Mouse (Mus musculus): ENCODE measurements around the gene Tuba4a. TPM values are rescaled to one million over a fixed set of nuclear protein-coding genes. Genes with fewer than 3 reads are reported as not detected.

Gene Tuba4a
- polyA plus RNA-seq, 1 experiment from 2014 or later: 16.4 TPM

GRCm38 (mm10) chr1:75211141-75211708 is 8.4 kb downstream of the Tuba4a start:
- Histone ChIP-seq H3K36me3 (ENCODE audit: control insufficient read depth, insufficient read depth, low read length) (peaks cover 5% of the 10 kb centered on the region; the same call in 1 of the 2 replicates), H3K27ac (replicated peaks; ENCODE audit: low read depth, low read length) (no peak overlapping the region), H3K4me1 (ENCODE audit: control insufficient read depth, insufficient read depth, low read length) (peaks cover 9% of the 10 kb centered on the region), H3K9ac (ENCODE audit: low read length) (peak overlapping the region; percentile 80), H3K4me3 (ENCODE audit: low read depth, low read length) (peak overlapping the region; percentile 79), H3K9me3 (ENCODE audit: control insufficient read depth, low read length) (no peaks in the 10 kb centered on the region), H3K27me3 (ENCODE audit: control insufficient read depth, insufficient read depth, low read length) (no peaks in the 10 kb centered on the region), H3K4me2 (ENCODE audit: low read depth, severe bottlenecking) (peak overlapping the region; percentile 78)
- DNase-seq (ENCODE audit: low spot score) (no peak), ATAC-seq (ENCODE audit: insufficient number of reproducible peaks, low FRiP score, low TSS enrichment, low read depth) (no peak)
- WGBS: 13% methylated on average over 17 of the region's 17 CpGs

- DNase-seq (ENCODE audit: low spot score): peak; percentile 99
Observed at GRCm38 (mm10) chr1:75210136-75211087, 9.3 kb downstream of the Tuba4a start, which contains the start of the genes Glb1l and Stk16. Glb1l (minus strand) TSS chr1:75210813. Stk16 (plus strand) TSS chr1:75210838.

GRCm38 (mm10) chr1:75208967-75209678 is 10.5 kb downstream of the Tuba4a start:
- WGBS: 15% methylated on average over 34 of the region's 34 CpGs
- Histone ChIP-seq H3K27me3 (ENCODE audit: control insufficient read depth, insufficient read depth, low read length) (no peaks in the 10 kb centered on the region), H3K36me3 (ENCODE audit: control insufficient read depth, insufficient read depth, low read length) (no peaks in the 10 kb centered on the region; the same call in 1 of the 2 replicates), H3K9ac (ENCODE audit: low read length) (peak overlapping the region; percentile 55), H3K4me3 (ENCODE audit: low read depth, low read length) (peak overlapping the region; percentile 31), H3K27ac (replicated peaks; ENCODE audit: low read depth, low read length) (no peak overlapping the region), H3K9me3 (ENCODE audit: control insufficient read depth, low read length) (no peaks in the 10 kb centered on the region), H3K4me1 (ENCODE audit: control insufficient read depth, insufficient read depth, low read length) (peaks cover 9% of the 10 kb centered on the region), H3K4me2 (ENCODE audit: low read depth, severe bottlenecking) (peak overlapping the region; percentile 56)
- DNase-seq (ENCODE audit: low spot score): peak; percentile 47
- ATAC-seq (ENCODE audit: insufficient number of reproducible peaks, low FRiP score, low TSS enrichment, low read depth): no peak

More at GRCm38 (mm10) chr1:75210136-75211087, 9.3 kb downstream of the Tuba4a start, which contains the start of the genes Glb1l and Stk16:
- peak within 1 kb of the TSS; percentile 78 for H3K4me2 ChIP-seq (ENCODE audit: low read depth, severe bottlenecking)
- H3K9me3 ChIP-seq (ENCODE audit: control insufficient read depth, low read length): no peaks in the 10 kb centered on the region
- peak within 1 kb of the TSS; percentile 80 for H3K9ac ChIP-seq (ENCODE audit: low read length)
- 5% methylated on average over 42 of the region's 42 CpGs for WGBS
- peak within 1 kb of the TSS; percentile 79 for H3K4me3 ChIP-seq (ENCODE audit: low read depth, low read length)
- peak; percentile 90 for ATAC-seq (ENCODE audit: insufficient number of reproducible peaks, low FRiP score, low TSS enrichment, low read depth)
- no peaks in the 10 kb centered on the region for H3K27me3 ChIP-seq (ENCODE audit: control insufficient read depth, insufficient read depth, low read length)
- peaks cover 3% of the 10 kb centered on the region; the same call in 1 of the 2 replicates for H3K36me3 ChIP-seq (ENCODE audit: control insufficient read depth, insufficient read depth, low read length)
- no peak within 1 kb of the TSS for H3K27ac ChIP-seq (replicated peaks; ENCODE audit: low read depth, low read length)
- H3K4me1 ChIP-seq (ENCODE audit: control insufficient read depth, insufficient read depth, low read length): peaks cover 9% of the 10 kb centered on the region

DNA sequence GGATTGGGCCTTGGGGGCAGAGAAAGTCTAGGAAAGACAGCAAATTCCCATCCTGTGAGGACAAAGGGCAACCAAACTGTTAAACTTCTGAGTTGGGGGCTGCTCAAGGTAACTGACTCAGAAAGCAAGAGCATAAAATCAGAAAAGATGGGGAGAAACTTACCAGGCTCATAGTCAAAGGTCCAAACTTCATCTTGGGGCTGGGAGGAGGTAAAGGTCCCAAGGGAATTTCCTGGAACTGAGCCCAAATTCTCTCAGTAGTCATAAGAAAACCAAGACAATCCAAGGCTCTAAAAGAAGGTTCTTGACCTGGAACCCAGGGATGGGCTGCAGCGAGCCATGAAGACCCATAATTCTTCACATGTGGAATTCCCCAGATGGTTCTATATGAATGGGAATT is 18.4 kb downstream of the Tuba4a start:
- DNase-seq (ENCODE audit: low spot score) (no peak), ATAC-seq (ENCODE audit: insufficient number of reproducible peaks, low FRiP score, low TSS enrichment, low read depth) (no peak)
- no peak overlapping the region for H3K4me2 ChIP-seq (ENCODE audit: low read depth, severe bottlenecking)
- H3K9ac ChIP-seq (ENCODE audit: low read length): no peak overlapping the region
- no peak overlapping the region for H3K27ac ChIP-seq (replicated peaks; ENCODE audit: low read depth, low read length)
- no peaks in the 10 kb centered on the region for H3K9me3 ChIP-seq (ENCODE audit: control insufficient read depth, low read length)
- 86% methylated on average over 1 of the region's 1 CpGs for WGBS
- peaks cover 7% of the 10 kb centered on the region; the same call in 1 of the 2 replicates for H3K36me3 ChIP-seq (ENCODE audit: control insufficient read depth, insufficient read depth, low read length)
- no peak overlapping the region for H3K4me3 ChIP-seq (ENCODE audit: low read depth, low read length)
- H3K27me3 ChIP-seq (ENCODE audit: control insufficient read depth, insufficient read depth, low read length): no peaks in the 10 kb centered on the region
- no peaks in the 10 kb centered on the region for H3K4me1 ChIP-seq (ENCODE audit: control insufficient read depth, insufficient read depth, low read length)

DNA sequence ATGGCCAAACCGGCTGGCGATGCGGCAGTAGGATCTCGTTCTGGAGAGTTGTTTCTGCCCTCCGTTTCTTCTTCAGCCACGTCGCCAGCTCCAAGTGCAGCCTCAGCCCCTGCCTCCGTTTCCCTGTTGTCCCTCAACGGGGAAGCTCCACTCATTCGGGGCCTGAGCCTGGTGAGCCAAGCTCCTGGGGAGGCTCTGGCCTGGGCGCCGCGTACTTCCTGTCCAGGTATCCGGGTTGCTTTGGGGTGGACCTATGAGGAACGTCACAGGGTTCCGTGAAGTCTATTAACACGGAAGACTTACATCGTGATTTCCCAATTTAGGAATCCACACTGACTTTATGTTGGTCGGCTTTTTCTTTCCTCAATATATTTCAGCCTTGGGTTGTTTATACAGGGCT is 27.2 kb downstream of the Tuba4a start:
- Histone ChIP-seq H3K27ac (replicated peaks; ENCODE audit: low read depth, low read length) (peak overlapping the region; percentile 59), H3K9me3 (ENCODE audit: control insufficient read depth, low read length) (no peaks in the 10 kb centered on the region), H3K27me3 (ENCODE audit: control insufficient read depth, insufficient read depth, low read length) (no peaks in the 10 kb centered on the region), H3K4me1 (ENCODE audit: control insufficient read depth, insufficient read depth, low read length) (peaks cover 8% of the 10 kb centered on the region), H3K4me2 (ENCODE audit: low read depth, severe bottlenecking) (peak overlapping the region; percentile 94), H3K9ac (ENCODE audit: low read length) (peak overlapping the region; percentile 79), H3K36me3 (ENCODE audit: control insufficient read depth, insufficient read depth, low read length) (no peaks in the 10 kb centered on the region; the same call in 1 of the 2 replicates), H3K4me3 (ENCODE audit: low read depth, low read length) (peak overlapping the region; percentile 68)
- 0% methylated on average over 19 of the region's 19 CpGs for WGBS
- no peak for DNase-seq (ENCODE audit: low spot score)
- ATAC-seq (ENCODE audit: insufficient number of reproducible peaks, low FRiP score, low TSS enrichment, low read depth): no peak

- Histone ChIP-seq H3K9ac (ENCODE audit: low read length) (peak within 1 kb of the TSS; percentile 79), H3K4me2 (ENCODE audit: low read depth, severe bottlenecking) (peak within 1 kb of the TSS; percentile 94), H3K27me3 (ENCODE audit: control insufficient read depth, insufficient read depth, low read length) (no peaks in the 10 kb centered on the region), H3K4me1 (ENCODE audit: control insufficient read depth, insufficient read depth, low read length) (peaks cover 8% of the 10 kb centered on the region), H3K27ac (replicated peaks; ENCODE audit: low read depth, low read length) (peak within 1 kb of the TSS; percentile 59), H3K9me3 (ENCODE audit: control insufficient read depth, low read length) (no peaks in the 10 kb centered on the region), H3K36me3 (ENCODE audit: control insufficient read depth, insufficient read depth, low read length) (peaks cover 2% of the 10 kb centered on the region), H3K4me3 (ENCODE audit: low read depth, low read length) (peak within 1 kb of the TSS; percentile 68)
- under 1% methylated on average over 52 of the region's 56 CpGs for WGBS
- ATAC-seq (ENCODE audit: insufficient number of reproducible peaks, low FRiP score, low TSS enrichment, low read depth) (peak; percentile 98), DNase-seq (ENCODE audit: low spot score) (peak; percentile 93)
Observed at GRCm38 (mm10) chr1:75191622-75192402, 27.9 kb downstream of the Tuba4a start, which contains the start of the genes Ankzf1 and Atg9a. Ankzf1 (plus strand) TSS chr1:75192151. Atg9a (minus strand) TSS chr1:75192196.

DNA sequence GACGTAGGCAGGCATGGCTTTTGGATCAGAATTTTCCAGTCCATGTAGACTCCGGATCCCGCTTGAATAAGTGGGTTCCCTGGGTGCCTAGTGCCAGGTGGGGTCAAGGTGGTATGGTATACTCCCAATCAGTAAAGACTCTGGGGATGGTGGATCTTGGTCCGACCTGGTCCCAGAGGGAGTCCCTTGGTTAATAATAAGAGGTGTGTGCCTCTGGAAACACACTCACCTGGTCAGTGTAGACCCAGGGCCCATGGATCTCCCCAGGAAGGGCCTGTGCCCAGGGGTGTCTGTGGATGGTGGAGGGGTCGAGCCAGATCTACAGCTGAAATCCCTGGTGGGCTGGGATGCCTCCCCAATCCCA is 28.4 kb downstream of the Tuba4a start:
- H3K27me3 ChIP-seq (ENCODE audit: control insufficient read depth, insufficient read depth, low read length): no peaks in the 10 kb centered on the region
- peak overlapping the region; percentile 94 for H3K4me2 ChIP-seq (ENCODE audit: low read depth, severe bottlenecking)
- peaks cover 8% of the 10 kb centered on the region for H3K4me1 ChIP-seq (ENCODE audit: control insufficient read depth, insufficient read depth, low read length)
- H3K27ac ChIP-seq (replicated peaks; ENCODE audit: low read depth, low read length): no peak overlapping the region
- no peaks in the 10 kb centered on the region for H3K9me3 ChIP-seq (ENCODE audit: control insufficient read depth, low read length)
- peak overlapping the region; percentile 68 for H3K4me3 ChIP-seq (ENCODE audit: low read depth, low read length)
- no peak; the same call in none of the 2 replicates for ATAC-seq (ENCODE audit: insufficient number of reproducible peaks, low FRiP score, low TSS enrichment, low read depth)
- peak overlapping the region; percentile 72 for H3K9ac ChIP-seq (ENCODE audit: low read length)
- peaks cover 7% of the 10 kb centered on the region for H3K36me3 ChIP-seq (ENCODE audit: control insufficient read depth, insufficient read depth, low read length)
- no peak for DNase-seq (ENCODE audit: low spot score)
- WGBS: 47% methylated on average over 5 of the region's 5 CpGs
